Mouse (Mus musculus) spleen, embryonic (tissue): Measurements from ENCODE around the gene Nlrc5.

ENCODE experiments used
- CTCF ChIA-PET: fragments of 350-600 bp; sonication (Branson Sonifier 250); formaldehyde crosslinking; loops from one replicate; lab custom pipeline; 2022; lab: Charles Lee

The Nlrc5 gene

GRCm38 (mm10) chr8:94456071-94456470 lies 21.9 kb downstream of the Nlrc5 start:
- CTCF ChIA-PET: no interaction called here

- CTCF ChIA-PET: no interaction called here
Observed at GRCm38 (mm10) chr8:94458567-94458966, 24.4 kb downstream of the Nlrc5 start.

- CTCF ChIA-PET: interaction anchor here (0.6 to 0.8 kb wide), 2 partner anchors 9 to 70 kb away, joined by 4 to 5 read pairs; no protein-coding TSS in a partner anchor
Observed at GRCm38 (mm10) chr8:94469656-94470055, 35.5 kb downstream of the Nlrc5 start.

DNA sequence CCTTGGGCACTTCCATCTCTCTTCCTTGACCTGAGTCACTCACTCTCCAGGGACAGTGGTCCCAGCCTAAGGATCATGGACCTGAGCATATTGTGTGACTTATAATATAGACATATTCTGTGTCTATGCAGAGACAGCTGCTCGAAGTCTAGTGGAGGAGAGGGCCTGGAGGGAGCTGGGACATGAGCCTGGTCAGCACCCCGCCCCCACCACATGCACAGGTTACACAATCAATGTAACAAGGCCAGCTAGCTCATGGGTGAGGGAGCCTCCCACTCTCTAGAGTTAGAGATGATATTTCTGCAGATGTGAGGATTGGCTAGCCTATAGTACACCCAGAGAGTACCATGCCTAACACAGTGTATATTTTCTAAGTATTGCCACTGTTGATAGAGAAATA lies 36.6 kb downstream of the Nlrc5 start:
- CTCF ChIA-PET: no interaction called here

- CTCF ChIA-PET: no interaction called here
Observed at GRCm38 (mm10) chr8:94471281-94471680, 37.1 kb downstream of the Nlrc5 start.

GRCm38 (mm10) chr8:94472741-94473140 lies 38.6 kb downstream of the Nlrc5 start:
- CTCF ChIA-PET: no interaction called here

DNA sequence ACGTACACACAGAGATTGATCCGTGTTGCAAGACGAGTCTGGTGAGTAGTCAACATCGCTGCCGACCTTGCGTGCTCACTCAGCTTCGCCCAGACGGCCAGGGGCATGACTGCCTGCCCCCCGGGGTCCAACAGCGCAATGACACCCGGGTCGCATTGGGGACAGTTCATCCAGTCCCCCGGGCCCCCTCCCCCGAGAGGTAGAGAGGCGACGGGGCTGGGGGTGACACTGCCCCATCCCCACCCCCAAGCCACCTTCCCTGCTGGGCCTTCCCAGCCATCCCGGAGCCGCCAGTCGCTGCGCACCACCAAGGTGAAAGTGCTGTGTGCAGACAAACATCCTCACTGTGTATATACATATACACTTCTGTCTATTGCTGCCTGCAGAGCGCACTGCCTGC lies 39.3 kb downstream of the Nlrc5 start:
- CTCF ChIA-PET: no interaction called here

GRCm38 (mm10) chr8:94475786-94476185 lies 41.6 kb downstream of the Nlrc5 start:
- CTCF ChIA-PET: no interaction called here

- CTCF ChIA-PET: no interaction called here
Observed at GRCm38 (mm10) chr8:94476846-94477245, 42.7 kb downstream of the Nlrc5 start.

- CTCF ChIA-PET: interaction anchor here (0.8 to 1.2 kb wide), 2 partner anchors 48 to 146 kb away, joined by 3 to 10 read pairs; no protein-coding TSS in a partner anchor
Observed at GRCm38 (mm10) chr8:94482051-94482450, 47.9 kb downstream of the Nlrc5 start.

- CTCF ChIA-PET: interaction anchor here (0.5 kb wide), 1 partner anchor 177 kb away, joined by 3 read pairs; no protein-coding TSS in a partner anchor
Observed at GRCm38 (mm10) chr8:94485288-94485687, 51.1 kb downstream of the Nlrc5 start.

- CTCF ChIA-PET: interaction anchor here (0.5 to 1.0 kb wide), 2 partner anchors 153 to 176 kb away, joined by 3 to 9 read pairs; no protein-coding TSS in a partner anchor
Observed at GRCm38 (mm10) chr8:94485882-94486281, 51.7 kb downstream of the Nlrc5 start.

DNA sequence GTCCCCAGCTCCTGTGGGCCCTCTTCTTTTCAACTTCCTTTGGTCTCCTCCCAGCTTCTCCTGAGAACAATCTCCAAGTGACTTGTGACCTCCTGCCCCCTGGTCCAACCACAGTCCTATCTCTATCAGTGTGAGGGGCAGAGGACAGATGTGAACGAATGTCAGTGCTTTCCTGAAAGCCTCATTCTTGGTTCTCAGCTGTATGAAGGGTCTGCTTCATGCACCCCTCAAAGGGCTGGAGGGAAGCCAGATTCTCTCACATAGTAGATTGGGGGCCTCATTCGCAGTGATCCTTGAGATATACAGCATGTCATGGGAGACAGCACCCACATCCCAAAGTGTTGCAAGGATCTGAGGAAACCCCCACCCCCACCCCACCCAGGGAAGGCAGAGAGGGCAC lies 53.9 kb downstream of the Nlrc5 start:
- CTCF ChIA-PET: interaction anchor here (1.0 kb wide), 1 partner anchor 105 kb away, joined by 3 read pairs; no protein-coding TSS in a partner anchor

- CTCF ChIA-PET: no interaction called here
Observed at GRCm38 (mm10) chr8:94489809-94490483, 55.8 kb downstream of the Nlrc5 start.

GRCm38 (mm10) chr8:94492021-94492681 lies 58.0 kb downstream of the Nlrc5 start:
- CTCF ChIA-PET: interaction anchor here (0.6 to 1.3 kb wide), 3 partner anchors 30 to 162 kb away, joined by 3 to 10 read pairs (median 5); no protein-coding TSS in a partner anchor

DNA sequence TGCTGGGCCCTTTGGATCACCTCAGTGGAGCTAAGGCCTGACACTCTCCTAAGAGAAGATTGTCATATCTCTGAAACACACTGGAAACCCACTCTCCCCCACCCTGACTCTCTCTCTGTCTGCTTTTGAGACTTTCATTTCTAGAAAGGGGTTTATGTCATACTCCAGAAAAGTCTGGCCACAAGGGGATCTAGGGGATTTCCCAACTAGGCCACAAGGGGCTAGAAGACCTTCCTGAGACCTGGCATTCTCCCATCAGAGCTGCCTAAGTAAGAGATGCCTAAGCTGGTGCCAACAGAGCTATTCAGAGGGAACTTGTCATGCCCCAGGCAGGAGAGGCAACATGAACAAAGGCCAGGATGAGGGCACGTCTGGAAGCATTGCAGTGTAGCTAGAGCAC lies 59.1 kb downstream of the Nlrc5 start:
- CTCF ChIA-PET: interaction anchor here (0.6 to 1.1 kb wide), 2 partner anchors 32 to 74 kb away, joined by 3 read pairs; no protein-coding TSS in a partner anchor

DNA sequence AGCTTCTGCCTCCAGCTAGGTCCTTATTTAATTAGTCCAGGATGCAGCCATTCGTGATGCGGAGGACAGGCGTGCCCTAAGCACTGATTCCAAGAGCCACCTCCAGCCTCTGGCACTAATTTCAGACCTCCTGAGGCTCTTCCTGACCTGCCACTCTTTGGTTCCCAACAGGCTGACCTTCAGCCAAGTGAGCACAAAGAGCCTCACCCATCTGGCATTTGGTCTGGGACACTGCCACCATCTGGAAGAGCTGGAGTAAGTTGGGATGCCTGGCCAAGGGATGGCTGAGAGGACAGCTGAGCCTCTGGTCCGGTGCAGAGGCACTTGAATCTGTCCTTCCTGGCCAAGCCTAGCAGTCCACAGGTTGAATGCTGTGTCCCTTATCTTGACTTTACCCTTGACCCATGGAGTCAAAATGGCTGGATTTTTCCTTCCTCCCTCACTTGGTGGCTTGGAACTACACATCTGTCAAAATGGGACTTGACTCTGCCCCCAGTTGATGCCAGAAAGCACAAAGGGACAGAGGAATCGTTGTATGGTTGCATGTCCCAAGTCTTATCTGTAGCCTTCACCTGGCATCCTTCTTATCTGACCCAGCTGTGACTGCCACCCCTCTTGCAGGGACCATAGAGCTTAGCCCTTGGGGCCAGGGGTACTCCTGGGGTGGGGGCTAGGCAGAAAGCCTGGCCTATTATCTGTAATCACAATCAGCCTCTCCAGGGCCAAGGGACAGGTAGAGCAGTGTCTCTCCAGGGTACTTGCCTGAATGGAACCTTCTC lies 81.5 kb downstream of the Nlrc5 start:
- CTCF ChIA-PET: no interaction called here

DNA sequence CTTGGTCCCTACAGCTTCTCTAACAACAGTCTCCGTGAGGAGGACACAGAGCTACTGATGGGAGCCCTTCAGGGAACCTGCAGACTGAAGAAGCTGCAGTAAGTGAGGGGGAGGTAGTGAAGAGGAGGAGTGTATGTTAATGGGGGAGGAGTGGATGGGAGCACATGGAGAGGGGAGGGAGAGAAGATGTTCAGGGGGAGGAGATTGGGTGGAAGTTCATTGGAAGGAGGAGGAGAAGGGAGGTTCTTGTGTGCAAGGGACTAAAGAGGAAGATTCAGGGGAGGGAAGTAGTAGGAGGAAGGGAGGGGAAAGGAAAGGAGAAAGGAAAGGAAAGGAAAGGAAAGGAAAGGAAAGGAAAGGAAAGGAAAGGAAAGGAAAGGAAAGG lies 82.0 kb downstream of the Nlrc5 start:
- CTCF ChIA-PET: no interaction called here

- CTCF ChIA-PET: interaction anchor here (0.6 kb wide), 1 partner anchor 503 kb away, joined by 6 read pairs; no protein-coding TSS in a partner anchor
Observed at GRCm38 (mm10) chr8:94516766-94517165, 82.6 kb downstream of the Nlrc5 start.

DNA sequence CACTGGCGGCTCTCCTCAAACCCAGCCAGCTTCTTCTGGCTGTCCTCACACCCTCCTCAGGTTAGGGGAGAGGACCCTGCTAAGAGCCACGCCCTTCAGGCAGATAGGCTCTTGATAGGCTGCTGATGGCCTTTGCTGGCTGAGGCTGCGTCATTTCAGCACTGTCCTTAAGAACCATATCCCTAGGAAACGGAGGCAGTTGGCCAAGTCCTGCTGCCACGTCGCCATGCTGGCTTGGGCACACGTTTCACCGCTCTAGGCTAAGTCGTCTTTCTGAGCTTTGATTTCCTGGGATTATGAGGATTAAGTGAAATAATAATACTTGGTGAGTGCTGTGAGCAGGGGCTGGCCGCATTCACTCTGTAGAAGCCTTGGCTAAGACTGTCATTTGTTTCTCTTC lies 84.2 kb downstream of the Nlrc5 start:
- CTCF ChIA-PET: no interaction called here

DNA sequence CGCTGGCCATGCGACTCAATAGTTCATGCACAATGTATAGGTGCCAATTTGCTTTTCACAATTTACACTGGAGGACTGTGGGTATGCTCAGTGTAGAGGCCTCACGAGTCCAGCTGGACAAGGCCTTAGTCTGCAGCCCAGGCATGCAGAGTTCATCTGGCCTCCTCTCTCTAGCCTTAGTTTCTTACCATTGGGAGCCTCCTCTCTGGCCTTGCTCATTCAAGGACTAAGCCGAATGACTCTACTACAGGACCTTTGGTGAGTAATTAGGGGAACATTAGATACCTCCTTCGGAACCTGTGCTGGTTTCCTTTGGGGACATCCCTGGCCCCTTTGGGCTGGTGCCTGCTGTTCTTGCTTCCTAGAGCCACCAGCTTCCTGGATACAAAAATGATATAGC lies 84.9 kb downstream of the Nlrc5 start:
- CTCF ChIA-PET: no interaction called here

DNA sequence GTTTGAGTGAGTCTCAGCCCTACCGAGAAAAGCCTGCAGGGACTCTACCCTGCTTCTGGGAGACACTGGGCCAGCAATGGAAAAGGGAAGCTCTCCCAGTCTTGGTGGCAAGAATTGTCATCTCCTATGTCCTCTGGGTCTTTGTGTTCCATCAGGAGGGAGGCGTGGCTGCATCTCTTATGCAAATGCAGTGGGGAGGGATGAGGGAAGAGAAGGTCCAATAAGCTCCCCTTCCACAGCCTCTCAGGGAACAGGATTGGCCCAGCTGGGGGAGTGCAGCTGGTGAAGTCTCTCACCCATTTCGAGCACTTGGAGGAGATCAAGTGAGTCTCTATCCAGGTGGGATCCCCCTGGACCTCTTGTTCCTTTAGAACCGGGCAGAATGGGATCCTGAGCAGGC lies 87.3 kb downstream of the Nlrc5 start:
- CTCF ChIA-PET: no interaction called here
